Mouse (Mus musculus) MEL (cell line): ENCODE data around the gene Trim30a. TPM values are rescaled to one million over a fixed set of nuclear protein-coding genes. Genes with fewer than 3 reads are reported as not detected.
A peak's percentile ranks its signal among the peaks of the same experiment; 100 is the strongest.
"Not testable (repeated sequence)": the region's sequence is repeated elsewhere in the genome, so short reads cannot be mapped to it uniquely, and the experiment has no call there.

Source experiments
- DNase-seq: peaks from one replicate; pipeline ENCODE4 v3.0.0; 2011; ENCODE audit warnings: low read depth, low spot score
- H3K27ac ChIP-seq: 2 replicates; pipeline ENCODE4 v1.5.1; 2012; ENCODE audit warnings: low read depth, mild to moderate bottlenecking, control low read depth, low read length, moderate library complexity; ENCODE audit not compliant: control insufficient read depth
- H3K27me3 ChIP-seq, 2 experiments: fragments of 150-350 bp in 1 of 2; sonication (generic) in 1 of 2; 2 replicates each; pipeline ENCODE4 v1.6.1; 2012; ENCODE audit warnings: low read length in 2 of 2, mild to moderate bottlenecking in 2 of 2, improper control_type of control experiment in 1 of 2, moderate library complexity in 1 of 2; ENCODE audit not compliant: insufficient read depth in 2 of 2, control insufficient read depth in 1 of 2
- H3K36me3 ChIP-seq, 2 experiments: 2 replicates each; pipeline ENCODE4 v1.6.1; 2012 to 2014; ENCODE audit warnings: low read length in 2 of 2, improper control_type of control experiment in 1 of 2, inconsistent platforms in 1 of 2, mild to moderate bottlenecking in 1 of 2; ENCODE audit not compliant: insufficient read depth in 2 of 2, control insufficient read depth in 1 of 2
- H3K4me1 ChIP-seq, 2 experiments: fragments of 150-350 bp in 1 of 2; sonication (generic) in 1 of 2; 2 replicates each; pipeline ENCODE4 v1.6.1; 2012; ENCODE audit warnings: low read length in 2 of 2, improper control_type of control experiment in 1 of 2, mild to moderate bottlenecking in 1 of 2; ENCODE audit not compliant: insufficient read depth in 2 of 2, control insufficient read depth in 1 of 2
- H3K4me3 ChIP-seq, 2 experiments: fragments of 150-350 bp in 1 of 2; sonication (generic) in 1 of 2; 2 replicates each; pipeline ENCODE4 v1.5.1; 2012; ENCODE audit warnings: low read depth in 2 of 2, low read length in 2 of 2, mild to moderate bottlenecking in 2 of 2, moderate library complexity in 2 of 2, control low read depth in 1 of 2, improper control_type of control experiment in 1 of 2; ENCODE audit not compliant: control insufficient read depth in 1 of 2, insufficient read depth in 1 of 2
- H3K79me2 ChIP-seq: 2 replicates; pipeline ENCODE4 v1.6.1; 2012; ENCODE audit warnings: mild to moderate bottlenecking, low read length, moderate library complexity; ENCODE audit not compliant: control insufficient read depth, poor library complexity, insufficient read depth
- H3K9ac ChIP-seq: 2 replicates; pipeline ENCODE4 v1.6.1; 2012; ENCODE audit warnings: low read depth, mild to moderate bottlenecking, control low read depth, low read length, moderate library complexity; ENCODE audit not compliant: control insufficient read depth, poor library complexity, severe bottlenecking
- H3K9me3 ChIP-seq: fragments of 150-350 bp; sonication (generic); replicated peaks from 2 replicates; pipeline ENCODE4 v1.6.1; 2012; ENCODE audit warnings: mild to moderate bottlenecking, low read length, improper control_type of control experiment, moderate library complexity; ENCODE audit not compliant: insufficient read depth
- CHD2 ChIP-seq: IDR thresholded peaks from 2 replicates; pipeline ENCODE4 v1.6.1; 2011; ENCODE audit warnings: low read length, improper control_type of control experiment
- CTCF ChIP-seq, 3 experiments: IDR thresholded peaks in 2 of 3; conservative IDR thresholded peaks in 1 of 3; 2 replicates each; pipeline ENCODE4 v1.5.1; 2011 to 2012; ENCODE audit warnings: low read length in 3 of 3, low read depth in 2 of 3, mild to moderate bottlenecking in 2 of 3, improper control_type of control experiment in 1 of 3, inconsistent platforms in 1 of 3, mixed read lengths in 1 of 3, moderate library complexity in 1 of 3; ENCODE audit not compliant: control insufficient read depth in 1 of 3, insufficient read depth in 1 of 3, poor library complexity in 1 of 3, severe bottlenecking in 1 of 3
- ELF1 ChIP-seq: IDR thresholded peaks from 2 replicates; pipeline ENCODE4 v1.6.1; 2014; ENCODE audit warnings: low read depth, mild to moderate bottlenecking, inconsistent platforms, low read length, improper control_type of control experiment, moderate library complexity
- ETS1 ChIP-seq: IDR thresholded peaks from 2 replicates; pipeline ENCODE4 v1.6.1; 2012; ENCODE audit warnings: low read depth, mild to moderate bottlenecking, inconsistent platforms, low read length, improper control_type of control experiment, moderate library complexity
- GABPA ChIP-seq: IDR thresholded peaks from 2 replicates; pipeline ENCODE4 v1.6.1; 2012; ENCODE audit warnings: low read depth, mild to moderate bottlenecking, inconsistent platforms, low read length, improper control_type of control experiment, moderate library complexity
- HCFC1 ChIP-seq: IDR thresholded peaks from 2 replicates; pipeline ENCODE4 v1.6.1; 2012; ENCODE audit warnings: low read depth, mild to moderate bottlenecking, inconsistent platforms, low read length, improper control_type of control experiment, moderate library complexity
- KAT2A ChIP-seq: conservative IDR thresholded peaks from 2 replicates; pipeline ENCODE4 v1.6.1; 2012; ENCODE audit warnings: low read depth, low read length, improper control_type of control experiment, inconsistent platforms
- MAFK ChIP-seq: IDR thresholded peaks from 2 replicates; pipeline ENCODE4 v1.6.1; 2011; ENCODE audit warnings: low read depth, mild to moderate bottlenecking, low read length, improper control_type of control experiment, borderline replicate concordance
- MAX ChIP-seq: IDR thresholded peaks from 2 replicates; pipeline ENCODE4 v1.6.1; 2011; ENCODE audit warnings: low read length, improper control_type of control experiment
- MEF2A ChIP-seq: IDR thresholded peaks from 2 replicates; pipeline ENCODE4 v1.6.1; 2014; ENCODE audit warnings: low read depth, mild to moderate bottlenecking, inconsistent platforms, low read length, improper control_type of control experiment; ENCODE audit not compliant: poor library complexity, insufficient replicate concordance, severe bottlenecking; ENCODE audit errors: extremely low read depth
- MXI1 ChIP-seq: IDR thresholded peaks from 2 replicates; pipeline ENCODE4 v1.6.1; 2011; ENCODE audit warnings: mild to moderate bottlenecking, low read depth, low read length, improper control_type of control experiment
- MYB ChIP-seq: IDR thresholded peaks from 2 replicates; pipeline ENCODE4 v1.6.1; 2011; ENCODE audit warnings: mild to moderate bottlenecking, low read depth, low read length, improper control_type of control experiment
- MYC ChIP-seq: IDR thresholded peaks from 2 replicates; pipeline ENCODE4 v1.6.1; 2011; ENCODE audit warnings: low read depth, mild to moderate bottlenecking, low read length, improper control_type of control experiment, moderate library complexity
- NELFE ChIP-seq: IDR thresholded peaks from 2 replicates; pipeline ENCODE4 v1.6.1; 2011; ENCODE audit warnings: low read depth, low read length, improper control_type of control experiment
- NRF1 ChIP-seq: IDR thresholded peaks from 2 replicates; pipeline ENCODE4 v1.6.1; 2014; ENCODE audit warnings: low read depth, mild to moderate bottlenecking, inconsistent platforms, low read length, improper control_type of control experiment, moderate library complexity; ENCODE audit not compliant: poor library complexity, insufficient read depth, severe bottlenecking
- POLR2A ChIP-seq, 2 experiments: IDR thresholded peaks; 2 replicates each; pipeline ENCODE4 v1.6.1; 2011 to 2012; ENCODE audit warnings: low read length in 2 of 2, mild to moderate bottlenecking in 2 of 2, control low read depth in 1 of 2, improper control_type of control experiment in 1 of 2, low read depth in 1 of 2, moderate library complexity in 1 of 2; ENCODE audit not compliant: control insufficient read depth in 1 of 2, insufficient read depth in 1 of 2, poor library complexity in 1 of 2
- POLR2AphosphoS5 ChIP-seq: IDR thresholded peaks from 2 replicates; pipeline ENCODE4 v1.6.1; 2012; ENCODE audit warnings: low read depth, borderline replicate concordance, mild to moderate bottlenecking, inconsistent platforms, low read length, moderate library complexity, mixed read lengths
- RAD21 ChIP-seq: IDR thresholded peaks from 2 replicates; pipeline ENCODE4 v1.6.1; 2011; ENCODE audit warnings: mild to moderate bottlenecking, low read depth, low read length, improper control_type of control experiment
- SIN3A ChIP-seq: IDR thresholded peaks from 2 replicates; pipeline ENCODE4 v1.6.1; 2012; ENCODE audit warnings: low read length, improper control_type of control experiment, inconsistent platforms
- SMC3 ChIP-seq: IDR thresholded peaks from 2 replicates; pipeline ENCODE4 v1.6.1; 2011; ENCODE audit warnings: low read depth, low read length, improper control_type of control experiment
- TAL1 ChIP-seq: IDR thresholded peaks from 2 replicates; pipeline ENCODE4 v1.6.1; 2012; ENCODE audit warnings: mild to moderate bottlenecking, inconsistent platforms, low read length, moderate library complexity, mixed read lengths
- TBP ChIP-seq: IDR thresholded peaks from 2 replicates; pipeline ENCODE4 v1.8.0; 2011; ENCODE audit warnings: low read depth, low read length, improper control_type of control experiment
- TCF12 ChIP-seq: IDR thresholded peaks from 2 replicates; pipeline ENCODE4 v1.6.1; 2014; ENCODE audit warnings: low read depth, mild to moderate bottlenecking, inconsistent platforms, low read length, improper control_type of control experiment, moderate library complexity
- USF1 ChIP-seq: IDR thresholded peaks from 2 replicates; pipeline ENCODE4 v1.6.1; 2014; ENCODE audit warnings: low read depth, mild to moderate bottlenecking, inconsistent platforms, low read length, improper control_type of control experiment, moderate library complexity
- USF2 ChIP-seq, 2 experiments: IDR thresholded peaks; 2 replicates each; pipeline ENCODE4 v1.6.1; 2011 to 2012; ENCODE audit warnings: improper control_type of control experiment in 2 of 2, low read length in 2 of 2, borderline replicate concordance in 1 of 2, inconsistent platforms in 1 of 2, low read depth in 1 of 2, mild to moderate bottlenecking in 1 of 2; ENCODE audit not compliant: insufficient read depth in 1 of 2
- ZNF384 ChIP-seq: IDR thresholded peaks from 2 replicates; pipeline ENCODE4 v1.6.1; 2012; ENCODE audit warnings: low read depth, mild to moderate bottlenecking, inconsistent platforms, low read length, improper control_type of control experiment
- polyA plus RNA-seq, 2 experiments: library from polyadenylated mRNA; stranded (reverse) in 1 of 2; unstranded in 1 of 2; fragments of >175 nt in 1 of 2; fragments of >200 nt in 1 of 2; gene quantifications; 2 replicates each; pipeline versions ENCODE4 v1.2.1 to v1.2.4; 2012; ENCODE audit warnings: low replicate concordance in 2 of 2, low read depth in 1 of 2; ENCODE audit not compliant: insufficient read length in 2 of 2, insufficient read depth in 1 of 2, missing spikeins in 1 of 2
- total RNA-seq: library from RNA; depleted of rRNA; stranded (reverse); fragments of 300-350 nt; gene quantifications from 2 replicates; pipeline ENCODE4 v1.2.3, GENCODE M21; 2012

Trim30a gene
- total and polyA plus RNA-seq, 3 experiments = 0.45 to 1.7 TPM; not detected in 1

- not testable (repeated sequence) for H3K9me3 ChIP-seq, H3K36me3 ChIP-seq, H3K4me3 ChIP-seq, H3K4me1 ChIP-seq, H3K9ac ChIP-seq, H3K27ac ChIP-seq, H3K79me2 ChIP-seq, DNase-seq, H3K27me3 ChIP-seq
These were observed 34.5 kb upstream of the Trim30a start for GRCm38 (mm10) chr7:104499464-104499863.

- no peak for TF ChIP-seq MXI1
- no peak for TF ChIP-seq MYC
- TF ChIP-seq CTCF (IDR thresholded peaks at IDR 0.05 in 2 of 3, conservative IDR thresholded peaks at IDR 0.05 in 1 of 3; ENCODE audit: control insufficient read depth in 1 of 3, insufficient read depth in 1 of 3, low read depth in 2 of 3, low read length in 3 of 3, poor library complexity in 1 of 3, severe bottlenecking in 1 of 3) = peak; percentile 18 to 63 (median 26); a peak in 4 of 6 replicates
- peak; percentile 25 to 56; a peak in 1 of 4 replicates for TF ChIP-seq POLR2A (IDR thresholded peaks at IDR 0.05; ENCODE audit: control insufficient read depth in 1 of 2, insufficient read depth in 1 of 2, low read depth in 1 of 2, low read length in 2 of 2, poor library complexity in 1 of 2)
- TF ChIP-seq ZNF384 = peak; percentile 91
- TF ChIP-seq MYB = no peak
- peak; percentile 50 for TF ChIP-seq RAD21
- TF ChIP-seq KAT2A = no peak
- TF ChIP-seq GABPA = no peak
- TF ChIP-seq USF1 = no peak
- no peak for TF ChIP-seq NRF1
- no peak for TF ChIP-seq MAFK
- TF ChIP-seq ELF1 = peak; percentile 61; the same call in 1 of the 2 replicates
- TF ChIP-seq MAX = no peak
- no peak for TF ChIP-seq TBP
- TF ChIP-seq POLR2AphosphoS5 = no peak
- TF ChIP-seq CHD2 = no peak
- TF ChIP-seq SIN3A = peak; percentile 72
- peak; percentile 50 for TF ChIP-seq ETS1
- TF ChIP-seq TCF12 = no peak
- TF ChIP-seq NELFE = peak; percentile 64; the same call in 1 of the 2 replicates
- peak; percentile 47 for TF ChIP-seq SMC3
- TF ChIP-seq TAL1 = no peak
- no peak for TF ChIP-seq HCFC1
- no peak for TF ChIP-seq MEF2A
- TF ChIP-seq USF2 (IDR thresholded peaks at IDR 0.05; ENCODE audit: borderline replicate concordance in 1 of 2, insufficient read depth in 1 of 2, low read depth in 1 of 2, low read length in 2 of 2) = no peak
- Histone ChIP-seq H3K36me3 (no peaks in the 10 kb centered on the region; a peak in 1 of 4 replicates), H3K4me1 (no peaks in the 10 kb centered on the region), H3K27me3 (no peaks in the 10 kb centered on the region), H3K27ac (peak overlapping the region; percentile 62), H3K9ac (peak overlapping the region; percentile 65), H3K9me3 (no peaks in the 10 kb centered on the region), H3K4me3 (peak overlapping the region; percentile 59 to 70), H3K79me2 (no peaks in the 10 kb centered on the region; the same call in 1 of the 2 replicates)
- DNase-seq = peak; percentile 82
These were observed 18.9 kb downstream of the Trim30a start for GRCm38 (mm10) chr7:104445961-104446645.
